ENCODE assay signal across 9 mouse cellular contexts in genomic region chr9:105522063-105522462, GRCm38 (mm10). TPM values are rescaled to one million over a fixed set of nuclear protein-coding genes. Genes with fewer than 3 reads are reported as not detected.
A peak's percentile ranks its signal among the peaks of the same experiment; 100 is the strongest.
DNase-seq lines count a peak whose midpoint lies in the region; ATAC-seq lines count a peak whose summit lies in the region.
"Had no signal": no experiment of that assay in that cellular context is flagged by ENCODE, and none has a peak within 500 bp of the region (broad histone marks: within the 10 kb centered on the region; RNA-seq: fewer than 3 reads in every experiment).

No protein-coding gene starts in this region.

- H3K36me3 ChIP-seq in heart, embryonic 12.5 days: no peaks in the 10 kb centered on the region
- H3K36me3 ChIP-seq in midbrain, embryonic 12.5 days: no peaks in the 10 kb centered on the region
- H3K36me3 ChIP-seq in midbrain, embryonic 11.5 days (ENCODE audit: control insufficient read depth, insufficient read depth, low read length): no peaks in the 10 kb centered on the region
- H3K36me3 ChIP-seq in midbrain, embryonic 14.5 days (ENCODE audit: control insufficient read depth, insufficient read depth, low read length): no peaks in the 10 kb centered on the region

- no peak overlapping the region for H3K4me3 ChIP-seq in heart, embryonic 12.5 days
- no peak overlapping the region for H3K4me3 ChIP-seq in midbrain, embryonic 12.5 days
- H3K4me3 ChIP-seq in midbrain, embryonic 11.5 days (ENCODE audit: low read depth, low read length): no peak overlapping the region
- no peak overlapping the region for H3K4me3 ChIP-seq in midbrain, embryonic 14.5 days (replicated peaks; ENCODE audit: low read depth, low read length)

- H3K9me3 ChIP-seq in heart, embryonic 12.5 days (replicated peaks): no peaks in the 10 kb centered on the region
- no peaks in the 10 kb centered on the region for H3K9me3 ChIP-seq in midbrain, embryonic 12.5 days
- no peaks in the 10 kb centered on the region for H3K9me3 ChIP-seq in midbrain, embryonic 11.5 days (ENCODE audit: control insufficient read depth, low read length)
- no peaks in the 10 kb centered on the region for H3K9me3 ChIP-seq in midbrain, embryonic 14.5 days (ENCODE audit: control insufficient read depth, low read length)

- WGBS in heart, embryonic 12.5 days: 44% methylated on average over 3 of the region's 3 CpGs
- 63% methylated on average over 3 of the region's 3 CpGs for WGBS in midbrain, embryonic 12.5 days
- WGBS in midbrain, embryonic 11.5 days: 66% methylated on average over 3 of the region's 3 CpGs
- WGBS in midbrain, embryonic 14.5 days: 48% methylated on average over 3 of the region's 3 CpGs

- H3K9ac ChIP-seq in heart, embryonic 12.5 days: 0 out of 2 replicates have a peak overlapping the region, but pooled peaks have one; percentile 1
- H3K9ac ChIP-seq in midbrain, embryonic 12.5 days (replicated peaks): no peak overlapping the region
- H3K9ac ChIP-seq in midbrain, embryonic 11.5 days (ENCODE audit: low read length): no peak overlapping the region
- H3K9ac ChIP-seq in midbrain, embryonic 14.5 days (replicated peaks; ENCODE audit: low read length): no peak overlapping the region

- ATAC-seq in heart, embryonic 12.5 days (ENCODE audit: insufficient number of reproducible peaks, low FRiP score): no peak
- ATAC-seq in midbrain, embryonic 12.5 days (ENCODE audit: low FRiP score, low read depth): no peak
- ATAC-seq in midbrain, embryonic 11.5 days (ENCODE audit: low FRiP score): no peak
- ATAC-seq in granulocyte monocyte progenitor cell, adult 5-6 weeks (replicated peaks; ENCODE audit: poor library complexity, severe bottlenecking): peak; percentile 39
- ATAC-seq in midbrain, embryonic 14.5 days (ENCODE audit: low FRiP score, low TSS enrichment): no peak

- peak overlapping the region; percentile 69 for H3K27ac ChIP-seq in heart, embryonic 12.5 days (ENCODE audit: poor library complexity, severe bottlenecking)
- 0 out of 2 replicates have a peak overlapping the region, but pooled peaks have one; percentile 4 for H3K27ac ChIP-seq in midbrain, embryonic 12.5 days (replicated peaks)
- H3K27ac ChIP-seq in midbrain, embryonic 11.5 days (ENCODE audit: low read depth, low read length): no peak overlapping the region
- H3K27ac ChIP-seq in midbrain, embryonic 14.5 days (replicated peaks; ENCODE audit: low read depth, low read length): peak overlapping the region; percentile 56; the same call in 1 of the 2 replicates

- H3K4me2 ChIP-seq in heart, embryonic 12.5 days: no peak overlapping the region; the same call in 1 of the 2 replicates
- no peak overlapping the region for H3K4me2 ChIP-seq in midbrain, embryonic 12.5 days (replicated peaks)
- no peak overlapping the region for H3K4me2 ChIP-seq in midbrain, embryonic 11.5 days
- H3K4me2 ChIP-seq in midbrain, embryonic 14.5 days (ENCODE audit: low read length): no peak overlapping the region

- no peak for DNase-seq in heart, adult 8-10 months (ENCODE audit: low spot score)
- no peak for DNase-seq in midbrain, embryonic 11.5 days (ENCODE audit: low spot score, missing footprints)
- peak; percentile 51 for DNase-seq in midbrain, embryonic 14.5 days
- no peak for DNase-seq in Muller cell, postnatal 12 days (ENCODE audit: inconsistent ontology term)
- DNase-seq in gastrocnemius, adult 8-10 months (ENCODE audit: low spot score in 2 of 2): no peak
- DNase-seq: kidney, postnatal 14 days had no signal

- peaks cover 30% of the 10 kb centered on the region for H3K4me1 ChIP-seq in heart, embryonic 12.5 days (replicated peaks)
- peaks cover 35% of the 10 kb centered on the region for H3K4me1 ChIP-seq in midbrain, embryonic 12.5 days
- peaks cover 5% of the 10 kb centered on the region for H3K4me1 ChIP-seq in midbrain, embryonic 11.5 days (ENCODE audit: control insufficient read depth, insufficient read depth, low read length)
- H3K4me1 ChIP-seq in midbrain, embryonic 14.5 days (ENCODE audit: control insufficient read depth, insufficient read depth, low read length): peaks cover 34% of the 10 kb centered on the region; the same call in 1 of the 2 replicates

- no peaks in the 10 kb centered on the region for H3K27me3 ChIP-seq in heart, embryonic 12.5 days (replicated peaks)
- no peaks in the 10 kb centered on the region for H3K27me3 ChIP-seq in midbrain, embryonic 12.5 days
- no peaks in the 10 kb centered on the region for H3K27me3 ChIP-seq in midbrain, embryonic 11.5 days (ENCODE audit: control insufficient read depth, insufficient read depth, low read length)
- no peaks in the 10 kb centered on the region for H3K27me3 ChIP-seq in midbrain, embryonic 14.5 days (ENCODE audit: control insufficient read depth, insufficient read depth, low read length)

RNA-seq across cellular contexts. Expression of gene Atp2c1, which starts 5.1 kb away (rescaled TPM):
- polyA plus RNA-seq in heart, embryonic 12.5 days (2016; fragmentation: Nextera tagmentation; extraction: Ambion mirVana): 66.3 and 67.7 TPM in 2 replicates
- 10 to 100 TPM; 51.2 to 63.2 (median 57.2) TPM for total RNA-seq in heart, adult 8-10 months (2022)
- polyA plus RNA-seq in midbrain, embryonic 12.5 days (2016; fragmentation: Nextera tagmentation; extraction: Ambion mirVana): 89.1 and 96.9 TPM in 2 replicates
- 71.0 and 76.7 TPM in 2 replicates for polyA plus RNA-seq in midbrain, embryonic 11.5 days (2014; fragmentation: Nextera tagmentation; extraction: Ambion mirVana)
- 14.9 and 19.6 TPM in 2 replicates for total RNA-seq in granulocyte monocyte progenitor cell, adult 5-6 weeks (2014; fragmentation: Nextera tagmentation)
- total RNA-seq in granulocyte monocyte progenitor cell, adult 5-6 weeks (2017): 47.3 and 65.1 TPM in 2 replicates
- polyA plus RNA-seq in midbrain, embryonic 14.5 days (2014; fragmentation: Nextera tagmentation; extraction: Ambion mirVana): 86.0 and 110 TPM in 2 replicates
- 10 to 100 TPM; 35.6 to 44.4 (median 42.8) TPM for total RNA-seq in gastrocnemius, adult 8-10 months (2022)
